In the genomic region with DNA sequence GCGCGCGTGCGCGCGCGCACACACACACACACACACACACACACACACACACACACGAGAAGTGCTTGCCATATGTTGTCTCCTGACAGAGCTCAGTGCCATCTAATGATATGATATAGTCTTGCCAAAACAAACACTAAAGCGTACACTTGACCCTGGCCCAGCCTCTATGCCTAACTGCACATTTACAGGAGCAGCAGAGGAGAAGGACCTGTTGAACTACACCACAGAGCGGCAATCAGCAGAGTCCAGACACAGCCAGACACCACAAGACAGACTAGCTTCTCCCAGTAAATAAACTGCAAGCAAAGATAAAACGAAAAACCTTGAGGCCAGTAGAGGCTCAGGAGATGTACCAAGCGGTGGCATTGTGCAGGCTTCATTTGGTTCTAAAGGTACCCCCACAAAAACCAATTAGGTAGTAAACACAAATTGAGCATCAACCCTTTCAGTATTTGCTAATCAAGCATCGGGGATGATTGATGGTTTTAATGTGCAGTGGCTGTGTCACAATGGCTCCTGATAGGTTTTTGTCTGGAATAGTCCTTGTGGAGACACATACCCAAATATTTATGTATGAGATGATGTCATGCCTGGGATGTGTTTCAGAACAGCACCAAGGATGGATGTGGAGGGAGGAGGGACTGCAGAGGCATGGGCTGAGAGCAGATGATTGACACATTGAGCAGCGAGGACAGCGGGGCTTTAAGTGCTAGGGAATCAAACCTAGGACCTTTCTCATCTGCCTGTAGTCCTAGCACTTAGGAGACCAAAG, we compare ENCODE assay signal across 8 mouse cellular contexts.
DNase-seq lines count a peak whose midpoint lies in the region; ATAC-seq and TF ChIP-seq lines count a peak whose summit lies in the region.

No protein-coding gene starts in this region.

- TF ChIP-seq CTCF in kidney, adult 2 months (conservative IDR thresholded peaks at IDR 0.05; ENCODE audit: insufficient read depth, insufficient read length, low read depth, low read length) = no peak
- peak; percentile 67 for TF ChIP-seq CTCF in midbrain, postnatal 0 days (IDR thresholded peaks at IDR 0.05)

- H3K4me1 ChIP-seq in kidney, adult 2 months (ENCODE audit: control insufficient read depth, insufficient read depth, low read length) = peaks cover 39% of the 10 kb centered on the region
- H3K4me1 ChIP-seq in intestine, embryonic 14.5 days (replicated peaks; ENCODE audit: control insufficient read depth, insufficient read depth, low read length) = peaks cover 30% of the 10 kb centered on the region
- peaks cover 3% of the 10 kb centered on the region for H3K4me1 ChIP-seq in midbrain, postnatal 0 days (ENCODE audit: insufficient read depth, low read length)

- no peak for DNase-seq in kidney, adult 2 months
- no peak for DNase-seq in kidney, postnatal 10 days
- peak; percentile 47 for DNase-seq in c-Kit-positive CD71-positive TER-119-negative erythroid progenitor cells, embryonic 14.5 days (ENCODE audit: low read depth)
- DNase-seq in intestine, embryonic 14.5 days (ENCODE audit: low spot score) = no peak
- peak; percentile 71 for DNase-seq in midbrain, postnatal 0 days (ENCODE audit: low spot score)
- DNase-seq in MN1 (ENCODE audit: low spot score) = no peak
- DNase-seq in cerebellum, adult 9-11 months = no peak

- H3K36me3 ChIP-seq in kidney, adult 2 months (ENCODE audit: control insufficient read depth, insufficient read depth, low read length) = no peaks in the 10 kb centered on the region
- peaks cover 2% of the 10 kb centered on the region; the same call in 1 of the 2 replicates for H3K36me3 ChIP-seq in intestine, embryonic 14.5 days (ENCODE audit: control insufficient read depth, insufficient read depth, low read length)
- no peaks in the 10 kb centered on the region for H3K36me3 ChIP-seq in midbrain, postnatal 0 days (ENCODE audit: insufficient read depth, low read length)

- no peak overlapping the region for H3K4me2 ChIP-seq in intestine, embryonic 14.5 days (ENCODE audit: low read length)
- H3K4me2 ChIP-seq in midbrain, postnatal 0 days (ENCODE audit: low read depth, low read length, poor library complexity, severe bottlenecking) = no peak overlapping the region

- H3K27me3 ChIP-seq in kidney, adult 2 months (replicated peaks; ENCODE audit: control insufficient read depth, insufficient read depth, low read length) = no peaks in the 10 kb centered on the region
- no peaks in the 10 kb centered on the region for H3K27me3 ChIP-seq in intestine, embryonic 14.5 days (replicated peaks; ENCODE audit: control insufficient read depth, insufficient read depth, low read length)
- H3K27me3 ChIP-seq in midbrain, postnatal 0 days (ENCODE audit: insufficient read depth, low read length) = no peaks in the 10 kb centered on the region

- 88% methylated on average over 15 of the region's 15 CpGs for WGBS in kidney, adult 2 months
- 70% methylated on average over 15 of the region's 15 CpGs for WGBS in intestine, embryonic 14.5 days
- 75% methylated on average over 15 of the region's 15 CpGs for WGBS in midbrain, postnatal 0 days

- TF ChIP-seq POLR2A in kidney, adult 2 months (IDR thresholded peaks at IDR 0.05; ENCODE audit: low read depth, low read length) = no peak

- no peaks in the 10 kb centered on the region for H3K9me3 ChIP-seq in intestine, embryonic 14.5 days (ENCODE audit: control insufficient read depth, low read length)
- no peaks in the 10 kb centered on the region for H3K9me3 ChIP-seq in midbrain, postnatal 0 days (ENCODE audit: low read length)

- no peak overlapping the region for H3K9ac ChIP-seq in intestine, embryonic 14.5 days (ENCODE audit: low read length)
- H3K9ac ChIP-seq in midbrain, postnatal 0 days (replicated peaks; ENCODE audit: low read length, poor library complexity, severe bottlenecking) = no peak overlapping the region

- no peak overlapping the region for H3K4me3 ChIP-seq in kidney, adult 2 months (ENCODE audit: insufficient read depth, low read depth, low read length)
- no peak overlapping the region for H3K4me3 ChIP-seq in intestine, embryonic 14.5 days (ENCODE audit: low read depth, low read length)
- H3K4me3 ChIP-seq in midbrain, postnatal 0 days (ENCODE audit: low read depth, low read length) = no peak overlapping the region

- ATAC-seq in intestine, embryonic 14.5 days (replicated peaks; ENCODE audit: low FRiP score, low TSS enrichment, low read depth) = peak; percentile 53; the same call in 1 of the 2 replicates
- peak; percentile 87 for ATAC-seq in midbrain, postnatal 0 days (ENCODE audit: low FRiP score)
- ATAC-seq in cerebellum, adult (ENCODE audit: insufficient number of reproducible peaks, low FRiP score, low TSS enrichment) = no peak

- H3K27ac ChIP-seq in kidney, adult 2 months (ENCODE audit: insufficient read depth, low read depth, low read length) = 0 out of 2 replicates have a peak overlapping the region, but pooled peaks have one; percentile 80
- H3K27ac ChIP-seq in intestine, embryonic 14.5 days (ENCODE audit: low read depth) = no peak overlapping the region
- 0 out of 2 replicates have a peak overlapping the region, but pooled peaks have one; percentile 26 for H3K27ac ChIP-seq in midbrain, postnatal 0 days (ENCODE audit: low read depth, low read length)

Comparison
In these comparisons a context has a peak if more than half of its experiments do, and no peak if none do; other contexts are left out.
1. DNase-seq: peak in c-Kit-positive CD71-positive TER-119-negative erythroid progenitor cells, embryonic 14.5 days (single experiment) and midbrain, postnatal 0 days (single experiment); none in kidney, adult 2 months (single experiment), kidney, postnatal 10 days (single experiment), intestine, embryonic 14.5 days (single experiment), MN1 (single experiment) and cerebellum, adult 9-11 months (single experiment).